Mouse (Mus musculus) lung, embryonic 16.5 days (tissue): ENCODE results near the gene Hist2h2be. TPM values are rescaled to one million over a fixed set of nuclear protein-coding genes. Genes with fewer than 3 reads are reported as not detected.

Experiments
- ATAC-seq: fragments of 200-750 bp; cut with Nextera tagmentation; 2 replicates; pipeline ENCODE4 v1.8.0; 2017; ENCODE audit warnings: low read depth, mild to moderate bottlenecking, moderate library complexity
- H3K27ac ChIP-seq: fragments of 300-500 bp; sonication (generic); 2 replicates; pipeline ENCODE4 v1.5.1; 2014; ENCODE audit warnings: mild to moderate bottlenecking, control low read depth, low read length
- H3K27me3 ChIP-seq: fragments of 300-500 bp; sonication (generic); 2 replicates; pipeline ENCODE4 v1.6.1; 2014; ENCODE audit warnings: low read depth, low read length, mixed read lengths; ENCODE audit not compliant: control insufficient read depth, insufficient read depth
- H3K36me3 ChIP-seq: fragments of 300-500 bp; sonication (generic); 2 replicates; pipeline ENCODE4 v1.6.1; 2014; ENCODE audit warnings: low read length; ENCODE audit not compliant: control insufficient read depth, insufficient read depth
- H3K4me1 ChIP-seq: fragments of 300-500 bp; sonication (generic); replicated peaks from 2 replicates; pipeline ENCODE4 v1.6.1; 2014; ENCODE audit warnings: low read length, mixed read lengths; ENCODE audit not compliant: control insufficient read depth, insufficient read depth
- H3K4me2 ChIP-seq: fragments of 300-500 bp; sonication (generic); 2 replicates; pipeline ENCODE4 v1.6.1; 2014; ENCODE audit warnings: low read depth, low read length, control low read depth
- H3K4me3 ChIP-seq: fragments of 300-500 bp; sonication (generic); 2 replicates; pipeline ENCODE4 v1.5.1; 2014; ENCODE audit warnings: mild to moderate bottlenecking, low read length, control low read depth
- H3K9ac ChIP-seq: fragments of 300-500 bp; sonication (generic); 2 replicates; pipeline ENCODE4 v1.6.1; 2014; ENCODE audit warnings: low read length, control low read depth
- H3K9me3 ChIP-seq: fragments of 300-500 bp; sonication (generic); 2 replicates; pipeline ENCODE4 v1.6.1; 2016; ENCODE audit warnings: low read length; ENCODE audit not compliant: control insufficient read depth
- WGBS: fragments of 180-500 bp; shearing (Covaris S2); extraction: QIAGEN DNeasy Blood & Tissue Kit; methylation state at CpG from one replicate; pipeline ENCODE4 v1.1.7; 2014; 5-methylcytosine and 5-hydroxymethylcytosine counted together
- polyA plus RNA-seq: library from polyadenylated mRNA; unstranded; fragments of >200 nt; fragmentation: Nextera tagmentation; extraction: Ambion mirVana; gene quantifications from 2 replicates; pipeline ENCODE4 v1.2.1, GENCODE M21; 2015

Gene Hist2h2be
- polyA plus RNA-seq, 1 experiment from 2014 or later, result 8.8 TPM

- WGBS, result 20% methylated on average over 9 of the region's 9 CpGs
- Histone ChIP-seq H3K4me1 (peaks cover 20% of the 10 kb centered on the region), H3K4me3 (peak overlapping the region; percentile 74), H3K36me3 (no peaks in the 10 kb centered on the region), H3K4me2 (peak overlapping the region; percentile 78), H3K9me3 (no peaks in the 10 kb centered on the region), H3K27ac (peak overlapping the region; percentile 99), H3K27me3 (no peaks in the 10 kb centered on the region), H3K9ac (peak overlapping the region; percentile 87)
- ATAC-seq, result no peak
Observed at GRCm38 (mm10) chr3:96221640-96222038, 720 bp downstream of the Hist2h2be start.

DNA sequence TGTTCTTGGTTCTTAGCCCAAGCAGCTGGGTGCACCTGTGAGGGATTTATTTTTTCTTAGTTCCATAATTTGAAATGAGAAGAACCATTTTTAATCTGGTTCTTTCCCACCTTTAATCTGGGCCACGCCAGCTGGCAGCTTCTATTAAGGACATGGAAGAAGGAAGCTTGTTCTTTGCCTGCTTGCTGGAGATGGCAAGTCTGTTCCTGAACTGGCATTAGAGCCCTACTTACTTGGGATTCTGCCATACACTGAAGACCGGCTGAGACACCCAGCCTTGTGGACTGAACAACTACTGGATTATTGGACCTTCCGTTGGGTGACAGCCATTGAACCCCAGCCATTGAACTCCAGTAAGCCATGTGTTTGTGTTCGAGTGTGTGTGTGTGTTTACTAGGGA, 1.9 kb downstream of the Hist2h2be start:
- Histone ChIP-seq H3K27ac (no peak overlapping the region), H3K4me3 (no peak overlapping the region), H3K27me3 (no peaks in the 10 kb centered on the region), H3K9ac (no peak overlapping the region), H3K4me1 (peaks cover 22% of the 10 kb centered on the region), H3K36me3 (no peaks in the 10 kb centered on the region), H3K9me3 (no peaks in the 10 kb centered on the region), H3K4me2 (peak overlapping the region; percentile 78)
- 88% methylated on average over 4 of the region's 4 CpGs for WGBS
- ATAC-seq, result no peak

DNA sequence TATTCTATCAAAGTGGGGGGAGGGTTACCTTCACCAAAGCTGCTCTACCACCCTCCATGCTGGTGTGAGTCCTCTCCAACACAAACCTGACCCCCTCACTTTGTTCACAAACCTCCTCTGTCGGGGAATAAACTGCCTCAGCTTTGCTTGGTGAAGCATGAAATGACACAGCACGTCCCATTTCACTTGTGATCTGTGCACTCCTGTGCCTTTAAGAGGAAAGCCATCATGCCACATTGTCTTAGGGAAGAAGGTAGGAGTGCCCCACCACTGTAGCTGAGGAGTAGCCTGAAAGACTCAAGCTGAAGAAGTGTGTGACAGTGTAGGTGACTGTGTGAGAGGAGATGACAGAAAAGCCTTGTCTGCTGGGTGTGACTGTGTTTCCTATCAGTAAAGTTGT, 4.5 kb downstream of the Hist2h2be start:
- Histone ChIP-seq H3K36me3 (no peaks in the 10 kb centered on the region), H3K27me3 (no peaks in the 10 kb centered on the region), H3K4me3 (no peak overlapping the region), H3K4me1 (peaks cover 15% of the 10 kb centered on the region), H3K9ac (no peak overlapping the region), H3K27ac (no peak overlapping the region), H3K9me3 (no peaks in the 10 kb centered on the region), H3K4me2 (no peak overlapping the region)
- no peak for ATAC-seq
- 51% methylated on average over 2 of the region's 2 CpGs for WGBS

- Histone ChIP-seq H3K9me3 (no peaks in the 10 kb centered on the region), H3K4me2 (no peak overlapping the region), H3K27ac (no peak overlapping the region), H3K4me1 (peaks cover 15% of the 10 kb centered on the region), H3K27me3 (no peaks in the 10 kb centered on the region), H3K36me3 (no peaks in the 10 kb centered on the region), H3K4me3 (no peak overlapping the region), H3K9ac (0 out of 2 replicates have a peak overlapping the region, but pooled peaks have one; percentile 20)
- 44% methylated on average over 8 of the region's 8 CpGs for WGBS
- peak; percentile 16; the same call in 1 of the 2 replicates for ATAC-seq
Observed at GRCm38 (mm10) chr3:96226695-96227648, 6.1 kb downstream of the Hist2h2be start.

DNA sequence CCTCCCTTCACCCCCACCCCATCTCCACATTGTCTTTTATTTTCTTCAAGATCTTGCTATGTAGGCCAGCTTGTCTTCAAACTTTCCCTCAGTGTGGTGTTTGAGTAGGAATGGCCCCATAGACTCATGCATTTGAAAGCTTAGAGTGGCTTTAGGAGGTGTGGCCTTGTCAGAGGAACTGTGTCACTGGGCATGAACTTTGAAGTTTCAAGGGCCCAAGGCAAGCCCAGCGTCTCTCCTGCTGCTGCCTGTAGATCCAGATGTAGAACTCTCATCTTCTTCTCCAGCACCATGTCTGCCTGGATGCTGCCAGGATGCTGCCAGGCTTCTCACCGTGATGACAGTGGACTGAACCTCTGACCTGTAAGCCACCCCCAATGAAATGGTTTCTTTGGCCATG, 7.9 kb downstream of the Hist2h2be start:
- 55% methylated on average over 2 of the region's 2 CpGs for WGBS
- H3K9me3 ChIP-seq, result no peaks in the 10 kb centered on the region
- no peak for ATAC-seq

GRCm38 (mm10) chr3:96230404-96230803, 9.5 kb downstream of the Hist2h2be start:
- no peak overlapping the region for H3K27ac ChIP-seq
- H3K27me3 ChIP-seq, result no peaks in the 10 kb centered on the region
- H3K9me3 ChIP-seq, result no peaks in the 10 kb centered on the region
- no peaks in the 10 kb centered on the region for H3K36me3 ChIP-seq
- WGBS, result 77% methylated on average over 2 of the region's 2 CpGs
- H3K4me3 ChIP-seq, result no peak overlapping the region
- no peak overlapping the region for H3K9ac ChIP-seq
- peaks cover 4% of the 10 kb centered on the region for H3K4me1 ChIP-seq
- no peak for ATAC-seq
- no peak overlapping the region for H3K4me2 ChIP-seq

More for the DNA sequence above, 7.9 kb downstream of the Hist2h2be start:
- Histone ChIP-seq H3K4me1 (peaks cover 4% of the 10 kb centered on the region), H3K27ac (no peak overlapping the region), H3K4me2 (no peak overlapping the region), H3K4me3 (no peak overlapping the region), H3K27me3 (no peaks in the 10 kb centered on the region), H3K9ac (no peak overlapping the region), H3K36me3 (no peaks in the 10 kb centered on the region)

DNA sequence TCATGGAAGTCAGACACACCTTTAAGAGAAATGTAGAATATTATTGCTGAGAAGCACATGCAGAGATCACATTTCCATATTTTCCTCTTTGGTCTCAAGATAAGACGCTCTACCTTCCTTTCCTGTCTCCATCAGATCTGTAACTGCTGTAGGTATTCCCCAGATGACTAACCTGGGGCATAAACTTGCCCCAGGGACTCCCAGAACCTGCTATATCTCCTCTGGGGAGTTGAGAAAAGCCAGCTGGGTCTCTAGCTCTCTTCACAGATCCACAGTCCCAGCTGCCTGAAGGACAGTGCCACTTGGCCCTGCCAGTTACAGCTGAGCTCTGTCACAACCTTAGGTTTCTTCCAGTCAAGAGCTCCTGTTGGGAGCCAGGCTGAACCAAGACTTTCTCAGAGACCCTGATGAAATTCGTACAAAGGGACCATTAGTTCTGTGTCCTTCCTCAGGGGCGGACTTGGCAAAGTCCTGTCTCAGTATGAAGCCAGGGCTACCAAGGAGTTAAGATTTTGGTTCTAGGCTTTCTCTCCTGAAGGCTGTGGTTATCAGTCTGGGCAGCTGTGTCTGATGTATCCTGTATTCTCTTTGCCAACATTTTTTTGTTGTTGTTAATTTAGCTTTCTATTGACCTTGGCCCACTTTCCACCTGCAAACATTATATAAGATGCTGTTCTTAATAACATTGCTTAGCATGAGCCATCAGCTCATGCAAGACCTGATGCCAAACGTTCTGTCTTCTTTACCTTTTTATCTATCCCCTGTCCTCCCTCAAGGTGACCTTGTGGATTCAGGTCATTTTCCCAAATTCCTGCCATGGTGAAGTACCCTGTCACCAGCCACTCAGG, 10.2 kb downstream of the Hist2h2be start:
- Histone ChIP-seq H3K9ac (no peak overlapping the region), H3K27me3 (no peaks in the 10 kb centered on the region), H3K4me2 (no peak overlapping the region), H3K4me1 (peaks cover 4% of the 10 kb centered on the region), H3K4me3 (no peak overlapping the region), H3K27ac (no peak overlapping the region), H3K9me3 (no peaks in the 10 kb centered on the region), H3K36me3 (no peaks in the 10 kb centered on the region)
- WGBS, result 57% methylated on average over 4 of the region's 4 CpGs
- no peak for ATAC-seq

- H3K4me2 ChIP-seq, result no peak overlapping the region
- no peaks in the 10 kb centered on the region for H3K9me3 ChIP-seq
- H3K36me3 ChIP-seq, result no peaks in the 10 kb centered on the region
- H3K4me1 ChIP-seq, result peaks cover 7% of the 10 kb centered on the region
- ATAC-seq, result peak; percentile 44; the same call in 1 of the 2 replicates
- 37% methylated on average over 2 of the region's 2 CpGs for WGBS
- no peak overlapping the region for H3K9ac ChIP-seq
- no peak overlapping the region for H3K4me3 ChIP-seq
- H3K27ac ChIP-seq, result no peak overlapping the region
- H3K27me3 ChIP-seq, result no peaks in the 10 kb centered on the region
Observed at GRCm38 (mm10) chr3:96231758-96232120, 10.8 kb downstream of the Hist2h2be start.

DNA sequence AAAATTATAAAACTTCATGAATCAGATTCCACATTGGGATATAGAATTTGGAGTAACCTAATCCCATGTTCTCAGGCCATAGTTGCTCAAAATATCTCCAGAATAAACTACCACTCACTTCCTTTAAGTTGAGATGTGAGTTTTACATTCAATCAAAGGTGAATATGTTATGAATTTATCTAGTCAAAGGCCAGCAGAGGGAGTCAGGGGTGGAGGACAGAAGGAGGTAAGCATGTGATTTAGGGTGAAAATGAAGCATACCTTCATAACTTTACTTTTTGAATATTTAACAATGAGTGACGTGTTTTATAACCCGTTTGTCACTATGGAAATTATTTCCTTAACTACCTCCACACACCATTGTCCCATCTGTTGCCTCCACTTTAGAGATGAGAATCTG, 14.0 kb downstream of the Hist2h2be start:
- WGBS, result 92% methylated on average over 2 of the region's 2 CpGs
- no peak for ATAC-seq

More for the DNA sequence above, 14.0 kb downstream of the Hist2h2be start:
- Histone ChIP-seq H3K9me3 (no peaks in the 10 kb centered on the region), H3K27ac (no peak overlapping the region), H3K27me3 (no peaks in the 10 kb centered on the region), H3K36me3 (no peaks in the 10 kb centered on the region), H3K9ac (no peak overlapping the region), H3K4me2 (no peak overlapping the region), H3K4me3 (no peak overlapping the region), H3K4me1 (peaks cover 18% of the 10 kb centered on the region)
